Mouse (Mus musculus) heart, embryonic 16.5 days (tissue): ENCODE measurements around the gene Grk6. TPM values are rescaled to one million over a fixed set of nuclear protein-coding genes. Genes with fewer than 3 reads are reported as not detected.
A peak's percentile ranks its signal among the peaks of the same experiment; 100 is the strongest.

Experiments used
- ATAC-seq: fragments of 200-750 bp; cut with Nextera tagmentation; replicated peaks from 2 replicates; pipeline ENCODE4 v1.8.0; 2017; ENCODE audit warnings: moderate number of reproducible peaks; ENCODE audit not compliant: insufficient read depth, low FRiP score; ENCODE audit errors: extremely low read depth
- H3K27ac ChIP-seq: fragments of 300-500 bp; sonication (generic); 2 replicates; pipeline ENCODE4 v1.5.1; 2014; ENCODE audit warnings: mild to moderate bottlenecking, low read length, control low read depth, moderate library complexity
- H3K27me3 ChIP-seq: fragments of 300-500 bp; sonication (generic); 2 replicates; pipeline ENCODE4 v1.6.1; 2014; ENCODE audit warnings: low read length, mixed read lengths; ENCODE audit not compliant: control insufficient read depth, insufficient read depth
- H3K36me3 ChIP-seq: fragments of 300-500 bp; sonication (generic); 2 replicates; pipeline ENCODE4 v1.6.1; 2014; ENCODE audit not compliant: control insufficient read depth, insufficient read depth
- H3K4me1 ChIP-seq: fragments of 300-500 bp; sonication (generic); 2 replicates; pipeline ENCODE4 v1.6.1; 2014; ENCODE audit warnings: low read length, mixed read lengths; ENCODE audit not compliant: control insufficient read depth, insufficient read depth
- H3K4me2 ChIP-seq: fragments of 300-500 bp; sonication (generic); 2 replicates; pipeline ENCODE4 v1.6.1; 2014; ENCODE audit warnings: low read depth, mild to moderate bottlenecking, control low read depth, low read length
- H3K4me3 ChIP-seq: fragments of 300-500 bp; sonication (generic); 2 replicates; pipeline ENCODE4 v1.5.1; 2014; ENCODE audit warnings: mild to moderate bottlenecking, control low read depth, low read length
- H3K9ac ChIP-seq: fragments of 300-500 bp; sonication (generic); 2 replicates; pipeline ENCODE4 v1.6.1; 2014; ENCODE audit warnings: low read length, control low read depth
- H3K9me3 ChIP-seq: fragments of 300-500 bp; sonication (generic); replicated peaks from 2 replicates; pipeline ENCODE4 v1.6.1; 2016; ENCODE audit warnings: low read length; ENCODE audit not compliant: control insufficient read depth
- WGBS: fragments of 180-500 bp; shearing (Covaris S2); extraction: QIAGEN DNeasy Blood & Tissue Kit; methylation state at CpG from one replicate; pipeline ENCODE4 v1.1.7; 2014; 5-methylcytosine and 5-hydroxymethylcytosine counted together
- polyA plus RNA-seq: library from polyadenylated mRNA; unstranded; fragments of >200 nt; fragmentation: Nextera tagmentation; extraction: Ambion mirVana; gene quantifications from 2 replicates; pipeline ENCODE4 v1.2.1, GENCODE M21; 2015

Grk6 gene
- polyA plus RNA-seq, 1 experiment from 2014 or later: 11.4 TPM

- Histone ChIP-seq H3K9me3 (no peaks in the 10 kb centered on the region), H3K36me3 (peaks cover 42% of the 10 kb centered on the region), H3K9ac (no peak overlapping the region; the same call in 1 of the 2 replicates), H3K4me3 (no peak overlapping the region), H3K4me1 (peaks cover 39% of the 10 kb centered on the region), H3K4me2 (no peak overlapping the region), H3K27me3 (no peaks in the 10 kb centered on the region), H3K27ac (no peak overlapping the region)
- 88% methylated on average over 10 of the region's 10 CpGs for WGBS
- ATAC-seq: no peak
These were observed 6.4 kb downstream of the Grk6 start for GRCm38 (mm10) chr13:55451296-55451695.

GRCm38 (mm10) chr13:55451785-55452549 lies 7.1 kb downstream of the Grk6 start:
- no peak for ATAC-seq

GRCm38 (mm10) chr13:55462965-55463364 lies 18.1 kb downstream of the Grk6 start:
- WGBS: 49% methylated on average over 2 of the region's 2 CpGs
- peaks cover 9% of the 10 kb centered on the region for H3K27me3 ChIP-seq
- no peak for ATAC-seq

More at GRCm38 (mm10) chr13:55451785-55452549, 7.1 kb downstream of the Grk6 start:
- H3K27ac ChIP-seq: no peak overlapping the region
- H3K27me3 ChIP-seq: no peaks in the 10 kb centered on the region
- no peak overlapping the region for H3K4me3 ChIP-seq
- WGBS: 92% methylated on average over 16 of the region's 16 CpGs
- no peak overlapping the region for H3K4me2 ChIP-seq
- peaks cover 32% of the 10 kb centered on the region for H3K4me1 ChIP-seq
- peaks cover 45% of the 10 kb centered on the region for H3K36me3 ChIP-seq
- H3K9me3 ChIP-seq: no peaks in the 10 kb centered on the region
- H3K9ac ChIP-seq: no peak overlapping the region

DNA sequence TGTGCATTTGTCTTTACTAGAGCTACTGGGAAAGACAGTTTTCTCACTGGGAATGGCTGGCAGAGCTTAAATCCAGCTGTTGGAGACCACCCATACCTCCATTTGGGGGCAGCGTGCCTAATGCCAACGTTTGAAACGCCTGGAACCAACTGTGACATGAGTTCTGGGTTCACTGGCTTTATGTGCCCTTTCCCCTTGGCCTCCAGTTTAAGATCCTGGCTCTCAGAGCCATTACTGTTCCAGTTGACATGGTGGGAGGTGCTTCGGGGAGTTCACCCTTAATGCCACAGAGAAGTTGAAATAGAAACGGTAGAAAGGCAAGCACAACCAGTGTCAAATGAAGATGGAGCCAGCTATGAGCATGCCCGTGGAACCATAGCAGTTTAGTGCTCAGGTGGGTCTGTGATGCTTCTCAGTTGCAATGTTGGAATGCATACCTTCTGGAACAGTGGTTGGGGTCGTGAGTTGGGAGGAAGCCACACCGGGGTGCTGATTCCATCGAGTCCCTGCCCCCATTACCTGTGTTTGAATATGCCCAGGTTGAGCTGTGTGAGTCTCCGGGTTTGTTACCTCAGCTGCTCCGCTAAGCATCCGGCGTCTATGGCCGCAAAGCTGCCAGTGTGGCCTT lies 18.6 kb downstream of the Grk6 start:
- ATAC-seq: no peak
- Histone ChIP-seq H3K9ac (peak overlapping the region; percentile 71), H3K4me1 (peaks cover 9% of the 10 kb centered on the region), H3K27me3 (peaks cover 12% of the 10 kb centered on the region), H3K4me2 (peak overlapping the region; percentile 95), H3K9me3 (no peaks in the 10 kb centered on the region), H3K27ac (no peak overlapping the region), H3K4me3 (peak overlapping the region; percentile 65), H3K36me3 (peaks cover 10% of the 10 kb centered on the region)
- WGBS: 14% methylated on average over 14 of the region's 14 CpGs

More at GRCm38 (mm10) chr13:55462965-55463364, 18.1 kb downstream of the Grk6 start:
- Histone ChIP-seq H3K4me1 (peaks cover 9% of the 10 kb centered on the region), H3K4me3 (no peak overlapping the region), H3K9ac (no peak overlapping the region), H3K27ac (no peak overlapping the region), H3K36me3 (peaks cover 14% of the 10 kb centered on the region), H3K9me3 (no peaks in the 10 kb centered on the region), H3K4me2 (no peak overlapping the region)

- H3K36me3 ChIP-seq: peaks cover 4% of the 10 kb centered on the region
- peak within 1 kb of the TSS; percentile 65 for H3K4me3 ChIP-seq
- H3K4me2 ChIP-seq: peak within 1 kb of the TSS; percentile 95
- H3K9me3 ChIP-seq: no peaks in the 10 kb centered on the region
- peak within 1 kb of the TSS; percentile 71 for H3K9ac ChIP-seq
- no peak within 1 kb of the TSS for H3K27ac ChIP-seq
- ATAC-seq: peak; percentile 47
- H3K27me3 ChIP-seq: peaks cover 12% of the 10 kb centered on the region
- WGBS: under 1% methylated on average over 79 of the region's 84 CpGs
- peaks cover 9% of the 10 kb centered on the region for H3K4me1 ChIP-seq
These were observed 19.4 kb downstream of the Grk6 start, which contains the start of gene Prr7 for GRCm38 (mm10) chr13:55464027-55464884. Prr7 (plus strand) TSS chr13:55464267.

DNA sequence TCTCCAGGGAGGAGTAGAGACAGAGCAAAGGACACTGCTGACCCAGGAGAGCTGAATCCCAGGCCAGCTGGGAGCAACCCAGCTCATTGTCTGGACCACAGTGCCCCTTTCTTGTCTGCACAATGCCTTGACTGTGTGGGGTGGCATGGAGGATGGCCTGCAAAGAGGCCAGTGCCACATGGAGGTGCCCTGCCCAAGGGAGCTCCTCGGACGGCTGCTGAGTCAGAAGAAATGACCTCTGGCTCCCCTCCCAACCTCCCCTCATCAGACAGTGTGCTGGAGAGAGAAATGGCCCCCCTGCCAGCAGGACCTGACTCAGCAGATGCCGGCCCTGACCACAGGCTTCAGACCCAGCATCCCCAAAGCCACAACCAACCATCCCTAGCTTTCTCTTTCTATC lies 20.3 kb downstream of the Grk6 start:
- no peak for ATAC-seq
- no peak overlapping the region for H3K27ac ChIP-seq
- peaks cover 20% of the 10 kb centered on the region for H3K27me3 ChIP-seq

DNA sequence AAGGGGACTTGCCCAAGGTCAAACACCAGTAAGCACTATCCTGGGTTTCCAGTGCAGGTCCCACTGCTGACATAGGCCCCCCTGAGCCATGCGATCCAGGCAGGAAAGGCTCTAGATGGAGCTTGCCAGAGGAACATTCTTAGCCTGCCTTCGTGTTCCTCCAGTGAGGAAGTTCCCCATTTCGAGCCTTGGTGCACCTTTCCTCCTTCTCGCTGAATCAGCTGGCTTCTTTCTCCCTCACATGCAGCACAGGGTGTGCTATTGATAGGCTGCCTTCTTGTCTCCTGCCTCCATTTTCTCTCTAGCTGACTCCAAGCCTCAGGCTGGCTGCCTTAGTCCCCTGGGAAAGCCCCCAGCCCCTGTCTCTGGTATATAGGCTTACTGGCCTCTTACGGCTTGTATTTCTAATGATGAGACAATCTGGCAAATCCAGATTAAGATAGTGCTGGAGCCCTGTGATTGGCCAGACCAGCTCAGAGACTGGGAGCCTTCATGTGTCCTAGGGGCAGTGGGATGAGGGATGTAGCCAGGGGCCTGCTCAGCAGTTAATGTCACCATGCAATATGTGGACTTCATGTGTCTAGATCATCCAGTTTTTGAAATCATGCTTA lies 21.1 kb downstream of the Grk6 start:
- Histone ChIP-seq H3K9me3 (no peaks in the 10 kb centered on the region), H3K27ac (no peak overlapping the region), H3K4me3 (no peak overlapping the region), H3K9ac (no peak overlapping the region), H3K4me1 (peaks cover 12% of the 10 kb centered on the region), H3K27me3 (peaks cover 28% of the 10 kb centered on the region), H3K36me3 (no peaks in the 10 kb centered on the region), H3K4me2 (no peak overlapping the region)
- ATAC-seq: no peak
- WGBS: 65% methylated on average over 5 of the region's 5 CpGs

More for the DNA sequence above, 20.3 kb downstream of the Grk6 start:
- Histone ChIP-seq H3K9me3 (no peaks in the 10 kb centered on the region), H3K4me3 (no peak overlapping the region), H3K4me2 (peak overlapping the region; percentile 95; the same call in 1 of the 2 replicates), H3K36me3 (no peaks in the 10 kb centered on the region), H3K4me1 (peaks cover 9% of the 10 kb centered on the region), H3K9ac (no peak overlapping the region)
- 38% methylated on average over 3 of the region's 3 CpGs for WGBS

DNA sequence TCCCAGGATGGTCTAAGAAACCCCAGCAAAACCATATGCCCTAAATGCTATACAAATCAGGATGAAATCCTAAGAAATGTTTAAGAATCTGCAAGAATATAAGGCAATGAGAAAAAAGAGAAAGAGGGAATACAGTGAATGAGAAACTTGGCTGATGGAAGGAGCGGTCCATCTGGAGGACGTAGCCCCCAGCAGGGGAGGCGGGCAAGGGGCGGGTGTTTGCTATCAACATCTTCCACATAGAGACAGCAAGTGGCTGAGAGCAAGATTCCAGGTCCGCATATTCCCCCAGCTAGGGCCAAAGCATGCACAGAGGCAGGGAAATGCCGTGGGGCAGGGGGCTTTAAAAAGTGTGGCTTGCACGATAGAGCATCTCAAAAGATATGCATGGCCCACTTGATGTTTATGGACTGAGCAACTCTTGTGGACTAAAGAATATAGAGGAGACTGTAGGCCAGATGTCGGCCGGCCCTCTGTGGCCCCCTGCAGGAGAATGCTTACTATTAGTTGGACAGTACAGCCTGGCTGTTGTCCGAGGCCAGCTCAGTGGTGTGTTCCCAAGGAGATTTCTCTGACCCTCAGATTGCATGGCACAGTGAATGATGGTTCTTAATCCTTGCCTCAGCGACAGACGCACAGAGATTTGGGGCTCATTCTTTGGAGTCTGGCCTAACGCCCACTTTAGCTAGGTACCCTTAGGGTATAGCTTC lies 24.1 kb downstream of the Grk6 start:
- Histone ChIP-seq H3K27me3 (peaks cover 35% of the 10 kb centered on the region), H3K36me3 (no peaks in the 10 kb centered on the region), H3K9me3 (no peaks in the 10 kb centered on the region), H3K27ac (no peak overlapping the region), H3K4me1 (peaks cover 21% of the 10 kb centered on the region), H3K4me3 (no peak overlapping the region), H3K9ac (no peak overlapping the region), H3K4me2 (no peak overlapping the region)
- no peak for ATAC-seq
- WGBS: 40% methylated on average over 13 of the region's 13 CpGs
